ENCODE assay signal across 8 mouse cellular contexts in the genomic region with DNA sequence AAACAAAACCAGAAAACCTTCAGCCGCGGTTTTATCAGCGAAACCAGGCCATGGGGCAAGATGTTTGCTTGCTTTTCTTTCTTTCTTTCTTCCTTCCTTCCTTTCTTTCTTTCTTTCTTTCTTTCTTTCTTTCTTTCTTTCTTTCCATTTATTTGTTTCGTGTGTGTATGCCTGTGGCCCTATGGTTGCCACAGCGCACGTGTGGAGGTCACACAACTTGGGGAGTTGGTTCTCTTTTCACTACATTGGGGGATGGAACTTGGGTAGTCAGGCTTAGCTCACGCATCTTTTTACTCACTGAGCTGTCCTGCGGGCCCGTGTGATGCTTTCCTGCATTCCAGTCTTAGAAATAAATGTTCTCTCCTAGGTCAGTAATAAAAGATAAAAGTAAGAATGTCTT. TPM values are rescaled to one million over a fixed set of nuclear protein-coding genes. Genes with fewer than 3 reads are reported as not detected.
DNase-seq lines count a peak whose midpoint lies in the region; ATAC-seq and TF ChIP-seq lines count a peak whose summit lies in the region.

No protein-coding gene starts in this region.

- 19% methylated on average over 9 of the region's 9 CpGs for WGBS in lung, postnatal 0 days
- WGBS in limb, embryonic 11.5 days, result 9% methylated on average over 9 of the region's 9 CpGs
- 24% methylated on average over 9 of the region's 9 CpGs for WGBS in small intestine, adult 2 months

- no peak for ATAC-seq in lung, postnatal 0 days
- ATAC-seq in limb, embryonic 11.5 days (ENCODE audit: insufficient number of reproducible peaks, low FRiP score, low TSS enrichment, low read depth), result no peak
- no peak for ATAC-seq in inflammation-experienced regulatory T-cells, adult 6 months

- 0 out of 2 replicates have a peak overlapping the region, but pooled peaks have one; percentile 50 for H3K9ac ChIP-seq in lung, postnatal 0 days (replicated peaks; ENCODE audit: low read depth)
- peak overlapping the region; percentile 76 for H3K9ac ChIP-seq in limb, embryonic 11.5 days (ENCODE audit: low read length)

- H3K4me1 ChIP-seq in lung, postnatal 0 days (ENCODE audit: insufficient read depth, low read depth, low read length), result peaks cover 6% of the 10 kb centered on the region; the same call in 1 of the 2 replicates
- peaks cover 7% of the 10 kb centered on the region for H3K4me1 ChIP-seq in embryonic fibroblast, embryonic 13.5 days (ENCODE audit: control insufficient read depth, insufficient read depth, low read length)
- peaks cover 16% of the 10 kb centered on the region for H3K4me1 ChIP-seq in limb, embryonic 11.5 days (ENCODE audit: control insufficient read depth, insufficient read depth, low read length)
- peaks cover 11% of the 10 kb centered on the region for H3K4me1 ChIP-seq in small intestine, adult 2 months (ENCODE audit: control insufficient read depth, insufficient read depth, insufficient read length, low read length)

- no peak for TF ChIP-seq CTCF in lung, postnatal 0 days (IDR thresholded peaks at IDR 0.05)
- no peak for TF ChIP-seq CTCF in embryonic fibroblast, embryonic 13.5 days (IDR thresholded peaks at IDR 0.05; ENCODE audit: borderline replicate concordance, insufficient read depth, low read length)
- no peak for TF ChIP-seq CTCF in small intestine, adult 2 months (IDR thresholded peaks at IDR 0.05; ENCODE audit: extremely low read depth, insufficient read length, insufficient replicate concordance, low read depth, low read length)

- no peak for DNase-seq in lung, postnatal 0 days (ENCODE audit: low spot score)
- DNase-seq in lung, postnatal 10 days, result no peak
- no peak for DNase-seq in limb, embryonic 11.5 days (ENCODE audit: low spot score)
- DNase-seq in adrenal gland, postnatal 4 days (ENCODE audit: low spot score in 2 of 2), result no peak
- DNase-seq in thymus, postnatal 14 days, result no peak

- no peak overlapping the region for H3K27ac ChIP-seq in lung, postnatal 0 days (ENCODE audit: low read length)
- H3K27ac ChIP-seq in embryonic fibroblast, embryonic 13.5 days (ENCODE audit: insufficient read depth, low read length), result peak overlapping the region; percentile 83
- H3K27ac ChIP-seq in limb, embryonic 11.5 days (replicated peaks; ENCODE audit: low read depth, low read length), result no peak overlapping the region
- H3K27ac ChIP-seq in small intestine, adult 2 months (ENCODE audit: insufficient read depth, low read depth, low read length), result 0 out of 2 replicates have a peak overlapping the region, but pooled peaks have one; percentile 21

- TF ChIP-seq EP300 in lung, postnatal 0 days (IDR thresholded peaks at IDR 0.05), result no peak

- H3K36me3 ChIP-seq in lung, postnatal 0 days (ENCODE audit: insufficient read depth, low read length), result 0 out of 2 replicates have a peak, but pooled peaks cover 6% of the 10 kb centered on the region
- peaks cover 2% of the 10 kb centered on the region; the same call in 1 of the 2 replicates for H3K36me3 ChIP-seq in limb, embryonic 11.5 days (ENCODE audit: control insufficient read depth, insufficient read depth, low read length)
- peaks cover 7% of the 10 kb centered on the region; the same call in 1 of the 2 replicates for H3K36me3 ChIP-seq in small intestine, adult 2 months (ENCODE audit: control insufficient read depth, insufficient read depth, low read length)

- TF ChIP-seq POLR2A in embryonic fibroblast, embryonic 13.5 days (IDR thresholded peaks at IDR 0.05; ENCODE audit: low read depth, low read length), result peak; percentile 34
- TF ChIP-seq POLR2A in small intestine, adult 2 months (IDR thresholded peaks at IDR 0.05; ENCODE audit: low read depth, low read length), result no peak

- no peaks in the 10 kb centered on the region for H3K9me3 ChIP-seq in lung, postnatal 0 days (ENCODE audit: low read length)
- H3K9me3 ChIP-seq in limb, embryonic 11.5 days (ENCODE audit: control insufficient read depth, low read length), result no peaks in the 10 kb centered on the region

- no peaks in the 10 kb centered on the region for H3K27me3 ChIP-seq in lung, postnatal 0 days (replicated peaks; ENCODE audit: insufficient read depth, low read length)
- no peaks in the 10 kb centered on the region for H3K27me3 ChIP-seq in limb, embryonic 11.5 days (ENCODE audit: control insufficient read depth, insufficient read depth, low read length)
- H3K27me3 ChIP-seq in small intestine, adult 2 months (ENCODE audit: control insufficient read depth, insufficient read depth, low read length), result no peaks in the 10 kb centered on the region

- H3K4me3 ChIP-seq in lung, postnatal 0 days (ENCODE audit: low read depth, low read length), result peak overlapping the region; percentile 80
- peak overlapping the region; percentile 77 for H3K4me3 ChIP-seq in embryonic fibroblast, embryonic 13.5 days (ENCODE audit: insufficient read depth, low read length)
- peak overlapping the region; percentile 88 for H3K4me3 ChIP-seq in limb, embryonic 11.5 days (ENCODE audit: low read depth, low read length)
- peak overlapping the region; percentile 99 for H3K4me3 ChIP-seq in small intestine, adult 2 months (ENCODE audit: low read depth, low read length)

- H3K4me2 ChIP-seq in lung, postnatal 0 days (replicated peaks; ENCODE audit: low read depth, low read length), result peak overlapping the region; percentile 99
- H3K4me2 ChIP-seq in limb, embryonic 11.5 days (ENCODE audit: low read depth, severe bottlenecking), result peak overlapping the region; percentile 84

RNA-seq across cellular contexts. Expression of a gene that starts 0.7 kb away (rescaled TPM):
- 36.6 and 40.2 TPM in 2 replicates for polyA plus RNA-seq in lung, postnatal 0 days (2015; fragmentation: Nextera tagmentation; extraction: Ambion mirVana)
- 105 and 138 TPM in 2 replicates for polyA plus RNA-seq in embryonic fibroblast, embryonic 13.5 days (2011; ENCODE audit: insufficient read length, low read depth, missing spikeins)
- 57.9 and 60.2 TPM in 2 replicates for polyA plus RNA-seq in limb, embryonic 11.5 days (2014; fragmentation: Nextera tagmentation; extraction: Ambion mirVana)
- polyA plus RNA-seq in small intestine, adult 2 months (2012; rRNA removed), result 8.1 and 12.0 TPM in 2 replicates
- 10 to 100 TPM; 77.3 to 87.2 TPM for total RNA-seq in adrenal gland, postnatal 4 days (2021)
- 10 to 100 TPM; 30.7 to 50.9 (median 31.6) TPM for polyA plus RNA-seq in inflammation-experienced regulatory T-cells, adult 6 months (2017; shearing (Covaris generic))

RNA-seq across cellular contexts. Expression of a gene that starts 41.9 kb away (rescaled TPM):
- polyA plus RNA-seq in lung, postnatal 0 days (2015; fragmentation: Nextera tagmentation; extraction: Ambion mirVana), result 1.0 and 1.7 TPM in 2 replicates
- polyA plus RNA-seq in embryonic fibroblast, embryonic 13.5 days (2011; ENCODE audit: insufficient read length, low read depth, missing spikeins), result 75.9 and 142 TPM in 2 replicates
- polyA plus RNA-seq in limb, embryonic 11.5 days (2014; fragmentation: Nextera tagmentation; extraction: Ambion mirVana), result 0.69 and 1.0 TPM in 2 replicates
- polyA plus RNA-seq in small intestine, adult 2 months (2012; rRNA removed), result 3.1 and 3.8 TPM in 2 replicates
- 10 to 100 TPM; 19.8 to 36.6 TPM for total RNA-seq in adrenal gland, postnatal 4 days (2021)
- polyA plus RNA-seq in inflammation-experienced regulatory T-cells, adult 6 months (2017; shearing (Covaris generic)), result under 1 TPM in 1 of 3 experiments, not detected in 2; 0.41 TPM

Comparison
In these comparisons a context has a peak if more than half of its experiments do, and no peak if none do; other contexts are left out.
1. H3K27ac ChIP-seq: peak in embryonic fibroblast, embryonic 13.5 days (single experiment) and small intestine, adult 2 months (single experiment); none in lung, postnatal 0 days (single experiment) and limb, embryonic 11.5 days (single experiment).
2. RNA of a gene that starts 41.9 kb away (polyA plus RNA-seq): 75.9 to 142 TPM in embryonic fibroblast, embryonic 13.5 days; 3.1 to 3.8 TPM in small intestine, adult 2 months, 1.0 to 1.7 TPM in lung, postnatal 0 days, 0.69 to 1.0 TPM in limb, embryonic 11.5 days and 0.41 TPM in inflammation-experienced regulatory T-cells, adult 6 months; every median in the first group is over 10 times any median in the second.
3. Peak in every context shown above with its lines, with median percentiles within 50 percentile points of each other: H3K4me3 ChIP-seq.